Mouse (Mus musculus) intestine, embryonic 15.5 days (tissue): ENCODE measurements at regions not wholly inside any gene's neighbourhood (a gene's known extent, or its start where the extent isn't known, plus 50 kb on each side); places are given as distances from the start of the nearest gene placed in this dataset.

Source experiments
- ATAC-seq: fragments of 200-750 bp; cut with Nextera tagmentation; 2 replicates; pipeline ENCODE4 v1.8.0; 2017; ENCODE audit warnings: moderate TSS enrichment, moderate library complexity
- H3K27ac ChIP-seq: fragments of 300-500 bp; sonication (generic); 2 replicates; pipeline ENCODE4 v1.5.1; 2015; ENCODE audit warnings: mild to moderate bottlenecking, inconsistent platforms
- H3K27me3 ChIP-seq: fragments of 300-500 bp; sonication (generic); replicated peaks from 2 replicates; pipeline ENCODE4 v1.6.1; 2015; ENCODE audit warnings: inconsistent platforms
- H3K36me3 ChIP-seq: fragments of 300-500 bp; sonication (generic); 2 replicates; pipeline ENCODE4 v1.6.1; 2015; ENCODE audit warnings: inconsistent platforms
- H3K4me1 ChIP-seq: fragments of 300-500 bp; sonication (generic); replicated peaks from 2 replicates; pipeline ENCODE4 v1.6.1; 2015; ENCODE audit warnings: inconsistent platforms
- H3K4me2 ChIP-seq: fragments of 300-500 bp; sonication (generic); replicated peaks from 2 replicates; pipeline ENCODE4 v1.6.1; 2015; ENCODE audit warnings: mild to moderate bottlenecking, inconsistent platforms
- H3K4me3 ChIP-seq: fragments of 300-500 bp; sonication (generic); replicated peaks from 2 replicates; pipeline ENCODE4 v1.5.1; 2015; ENCODE audit warnings: inconsistent platforms
- H3K9ac ChIP-seq: fragments of 300-500 bp; sonication (generic); 2 replicates; pipeline ENCODE4 v1.6.1; 2015; ENCODE audit warnings: inconsistent platforms
- H3K9me3 ChIP-seq: fragments of 300-500 bp; sonication (generic); 2 replicates; pipeline ENCODE4 v1.6.1; 2016; ENCODE audit warnings: inconsistent platforms
- WGBS: fragments of 180-500 bp; shearing (Covaris S2); methylation state at CpG from one replicate; pipeline ENCODE4 v1.1.7; 2015; 5-methylcytosine and 5-hydroxymethylcytosine counted together

DNA sequence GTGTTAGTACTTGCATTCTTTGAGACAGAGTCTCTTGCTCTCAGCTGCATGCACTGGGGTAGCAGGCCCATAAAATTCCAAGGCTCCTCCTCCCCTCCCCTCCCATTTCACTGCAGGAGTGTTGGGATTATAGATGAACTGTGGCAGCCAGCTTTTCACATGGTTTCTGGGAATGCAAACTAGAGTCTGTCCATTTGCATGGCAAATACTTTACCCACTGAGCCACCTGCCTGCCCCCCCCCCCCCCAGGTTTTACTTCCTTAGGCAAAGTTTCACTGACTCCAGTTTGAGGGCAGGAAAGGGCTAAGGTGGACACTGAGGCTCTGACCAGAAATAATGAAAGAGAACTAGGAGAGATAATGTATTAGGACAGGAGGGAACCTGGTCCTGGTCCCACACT lies 147.6 kb upstream of the Hs3st3a1 start:
- no peak overlapping the region for H3K27ac ChIP-seq
- no peaks in the 10 kb centered on the region for H3K36me3 ChIP-seq
- no peak overlapping the region for H3K9ac ChIP-seq
- no peaks in the 10 kb centered on the region for H3K9me3 ChIP-seq
- ATAC-seq = no peak
- no peak overlapping the region for H3K4me2 ChIP-seq
- H3K4me3 ChIP-seq = no peak overlapping the region
- no peaks in the 10 kb centered on the region for H3K4me1 ChIP-seq
- H3K27me3 ChIP-seq = no peaks in the 10 kb centered on the region

GRCm38 (mm10) chr11:64281781-64282180 lies 153.4 kb upstream of the Hs3st3a1 start:
- ATAC-seq = no peak
- no peak overlapping the region for H3K9ac ChIP-seq
- no peaks in the 10 kb centered on the region for H3K9me3 ChIP-seq
- H3K36me3 ChIP-seq = no peaks in the 10 kb centered on the region
- H3K27me3 ChIP-seq = no peaks in the 10 kb centered on the region
- no peak overlapping the region for H3K4me3 ChIP-seq
- WGBS = 75% methylated on average over 4 of the region's 4 CpGs
- H3K4me2 ChIP-seq = no peak overlapping the region
- 0 out of 2 replicates have a peak, but pooled peaks cover 4% of the 10 kb centered on the region for H3K4me1 ChIP-seq
- no peak overlapping the region for H3K27ac ChIP-seq

- no peak for ATAC-seq
- 31% methylated on average over 12 of the region's 12 CpGs for WGBS
- H3K4me2 ChIP-seq = no peak overlapping the region
- no peak overlapping the region for H3K9ac ChIP-seq
- no peaks in the 10 kb centered on the region for H3K27me3 ChIP-seq
- H3K36me3 ChIP-seq = no peaks in the 10 kb centered on the region
- H3K4me3 ChIP-seq = no peak overlapping the region
- 0 out of 2 replicates have a peak, but pooled peaks cover 4% of the 10 kb centered on the region for H3K4me1 ChIP-seq
- H3K9me3 ChIP-seq = no peaks in the 10 kb centered on the region
- no peak overlapping the region for H3K27ac ChIP-seq
Observed at GRCm38 (mm10) chr11:64278259-64279003, 156.7 kb upstream of the Hs3st3a1 start.

GRCm38 (mm10) chr11:64273726-64274125 lies 161.4 kb upstream of the Hs3st3a1 start:
- WGBS = 59% methylated on average over 6 of the region's 6 CpGs
- Histone ChIP-seq H3K27me3 (no peaks in the 10 kb centered on the region), H3K9ac (no peak overlapping the region), H3K36me3 (no peaks in the 10 kb centered on the region), H3K27ac (no peak overlapping the region), H3K9me3 (no peaks in the 10 kb centered on the region), H3K4me2 (no peak overlapping the region), H3K4me3 (no peak overlapping the region), H3K4me1 (0 out of 2 replicates have a peak, but pooled peaks cover 4% of the 10 kb centered on the region)
- ATAC-seq = no peak

DNA sequence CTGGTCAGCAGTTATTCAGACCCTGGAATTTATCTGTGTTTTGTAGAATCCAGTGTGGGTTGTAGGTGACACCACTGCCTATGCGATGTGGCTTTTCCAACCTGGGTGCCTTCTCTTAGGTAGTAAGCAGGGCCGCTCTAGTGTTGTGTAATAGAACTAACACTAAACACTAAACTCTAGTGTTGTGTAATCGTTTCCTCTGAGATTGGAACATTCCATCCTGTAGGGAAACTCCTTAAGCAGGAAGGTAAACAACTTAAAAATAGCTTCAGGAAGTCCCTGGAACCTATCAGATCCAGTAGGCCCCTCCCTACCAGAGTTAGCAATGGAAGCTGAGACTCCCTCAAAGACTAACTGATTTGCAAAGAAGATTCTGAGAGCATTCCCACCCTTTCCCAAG lies 161.9 kb upstream of the Hs3st3a1 start:
- no peaks in the 10 kb centered on the region for H3K27me3 ChIP-seq
- H3K36me3 ChIP-seq = no peaks in the 10 kb centered on the region
- H3K27ac ChIP-seq = no peak overlapping the region
- no peak overlapping the region for H3K4me2 ChIP-seq
- ATAC-seq = no peak
- H3K9me3 ChIP-seq = no peaks in the 10 kb centered on the region
- 0 out of 2 replicates have a peak, but pooled peaks cover 1% of the 10 kb centered on the region for H3K4me1 ChIP-seq
- H3K9ac ChIP-seq = no peak overlapping the region
- no peak overlapping the region for H3K4me3 ChIP-seq
- 71% methylated on average over 3 of the region's 3 CpGs for WGBS

DNA sequence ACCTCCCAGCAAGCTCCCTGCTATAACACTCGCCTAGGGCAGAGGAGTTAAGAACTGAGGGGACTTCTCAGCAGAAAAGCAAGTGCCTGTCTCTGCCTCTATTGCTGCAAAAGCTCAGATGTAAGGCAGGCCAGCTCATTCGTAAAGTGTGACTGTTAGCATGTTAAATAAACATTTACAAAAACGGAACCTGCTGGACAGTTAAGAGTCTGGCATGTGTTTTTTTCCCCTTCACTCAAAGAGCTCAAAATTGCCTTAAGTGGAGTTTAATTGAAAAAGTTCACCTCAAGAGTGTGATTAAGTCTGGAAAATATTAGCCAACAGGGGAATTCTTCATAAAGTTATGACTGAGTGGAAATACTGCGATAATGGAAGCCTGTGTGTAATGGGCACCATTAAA lies 167.0 kb upstream of the Hs3st3a1 start:
- H3K9ac ChIP-seq = no peak overlapping the region
- H3K27me3 ChIP-seq = no peaks in the 10 kb centered on the region
- H3K4me3 ChIP-seq = no peak overlapping the region
- no peaks in the 10 kb centered on the region for H3K9me3 ChIP-seq
- WGBS = 26% methylated on average over 4 of the region's 4 CpGs
- H3K4me2 ChIP-seq = no peak overlapping the region
- no peaks in the 10 kb centered on the region for H3K4me1 ChIP-seq
- H3K36me3 ChIP-seq = no peaks in the 10 kb centered on the region
- ATAC-seq = no peak
- H3K27ac ChIP-seq = no peak overlapping the region

GRCm38 (mm10) chr11:64267547-64267946 lies 167.6 kb upstream of the Hs3st3a1 start:
- no peak for ATAC-seq
- Histone ChIP-seq H3K4me3 (no peak overlapping the region), H3K9ac (no peak overlapping the region), H3K36me3 (no peaks in the 10 kb centered on the region), H3K4me2 (no peak overlapping the region), H3K9me3 (no peaks in the 10 kb centered on the region), H3K27ac (no peak overlapping the region), H3K4me1 (no peaks in the 10 kb centered on the region), H3K27me3 (no peaks in the 10 kb centered on the region)
- 53% methylated on average over 5 of the region's 5 CpGs for WGBS

- no peak overlapping the region for H3K4me2 ChIP-seq
- no peaks in the 10 kb centered on the region for H3K4me1 ChIP-seq
- H3K9me3 ChIP-seq = no peaks in the 10 kb centered on the region
- WGBS = 73% methylated on average over 7 of the region's 7 CpGs
- H3K9ac ChIP-seq = no peak overlapping the region
- H3K27ac ChIP-seq = no peak overlapping the region
- no peak overlapping the region for H3K4me3 ChIP-seq
- no peaks in the 10 kb centered on the region for H3K36me3 ChIP-seq
- ATAC-seq = no peak
- no peaks in the 10 kb centered on the region for H3K27me3 ChIP-seq
Observed at GRCm38 (mm10) chr11:64253517-64254385, 174.5 kb upstream of the Cox10 start.

DNA sequence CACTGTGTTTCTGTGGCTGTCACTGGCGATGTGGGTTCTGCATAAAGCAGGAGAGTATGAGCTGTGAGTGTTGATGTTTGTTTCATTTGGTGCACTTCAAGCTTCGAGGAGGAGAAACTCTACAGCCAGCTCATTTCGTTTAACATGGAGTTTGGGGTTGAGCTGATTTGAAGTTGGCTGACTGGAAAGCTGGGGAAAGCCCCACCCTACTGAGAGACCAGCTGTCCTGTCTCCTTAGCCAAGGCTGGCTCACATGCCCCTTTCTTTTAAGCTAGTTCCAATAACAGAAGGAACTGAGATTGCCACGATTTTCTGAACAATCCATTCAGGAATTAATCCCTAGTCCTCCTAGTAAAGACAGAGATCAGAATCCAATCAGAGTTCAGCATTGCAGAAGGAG lies 157.6 kb upstream of the Cox10 start:
- no peak for ATAC-seq
- Histone ChIP-seq H3K4me2 (no peak overlapping the region), H3K27ac (no peak overlapping the region), H3K9me3 (no peaks in the 10 kb centered on the region), H3K4me3 (no peak overlapping the region), H3K4me1 (no peaks in the 10 kb centered on the region), H3K36me3 (no peaks in the 10 kb centered on the region), H3K27me3 (no peaks in the 10 kb centered on the region), H3K9ac (no peak overlapping the region)
- 79% methylated on average over 4 of the region's 4 CpGs for WGBS

DNA sequence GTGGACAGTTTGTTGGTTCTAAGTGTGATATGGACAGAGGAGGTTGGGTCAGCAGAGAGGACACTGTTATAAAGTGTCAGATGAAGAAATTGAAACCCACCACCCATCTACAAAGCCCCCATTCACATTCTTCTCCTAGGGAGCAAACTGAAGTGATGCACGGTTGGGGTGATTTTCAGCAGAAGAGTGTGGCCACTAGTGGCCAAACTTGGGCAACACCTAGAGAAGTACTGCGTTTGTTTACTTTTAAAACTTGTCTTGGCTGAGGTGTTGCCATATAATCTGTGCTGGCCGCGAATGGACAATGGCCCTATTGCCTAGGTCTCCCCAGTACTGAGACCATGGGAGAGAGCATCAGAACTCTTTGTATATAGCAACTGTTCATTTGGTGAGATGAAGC lies 150.8 kb upstream of the Cox10 start:
- Histone ChIP-seq H3K4me2 (no peak overlapping the region), H3K36me3 (no peaks in the 10 kb centered on the region), H3K27ac (no peak overlapping the region), H3K9me3 (no peaks in the 10 kb centered on the region), H3K9ac (no peak overlapping the region), H3K4me1 (no peaks in the 10 kb centered on the region), H3K4me3 (no peak overlapping the region), H3K27me3 (no peaks in the 10 kb centered on the region)
- 76% methylated on average over 4 of the region's 4 CpGs for WGBS
- ATAC-seq = no peak

DNA sequence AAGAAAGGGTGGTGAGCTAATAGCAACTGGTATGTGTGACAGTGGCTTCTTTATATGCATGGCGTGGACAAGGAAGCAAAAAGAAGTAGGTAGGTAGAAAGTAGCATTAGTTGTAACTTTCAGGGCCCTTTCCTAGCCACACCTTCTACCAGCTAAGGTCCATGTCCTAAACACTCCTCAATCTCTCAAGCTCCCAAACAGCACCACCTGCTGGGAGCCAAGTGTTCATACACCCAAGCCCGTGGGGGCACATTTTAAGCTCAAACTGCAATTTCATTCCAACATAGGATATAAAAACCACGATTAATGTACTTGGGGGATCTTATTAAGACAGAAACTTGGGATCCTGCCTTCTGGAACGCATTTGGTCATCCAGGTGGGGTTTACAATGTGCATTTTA lies 141.6 kb upstream of the Cox10 start:
- H3K27ac ChIP-seq = no peak overlapping the region
- WGBS = 96% methylated on average over 4 of the region's 4 CpGs
- H3K4me2 ChIP-seq = no peak overlapping the region
- no peak overlapping the region for H3K4me3 ChIP-seq
- H3K4me1 ChIP-seq = no peaks in the 10 kb centered on the region
- H3K9ac ChIP-seq = no peak overlapping the region
- no peak for ATAC-seq
- H3K27me3 ChIP-seq = no peaks in the 10 kb centered on the region
- H3K9me3 ChIP-seq = no peaks in the 10 kb centered on the region
- no peaks in the 10 kb centered on the region for H3K36me3 ChIP-seq

GRCm38 (mm10) chr11:64217181-64217580 lies 137.9 kb upstream of the Cox10 start:
- ATAC-seq = no peak
- H3K27ac ChIP-seq = no peak overlapping the region
- H3K36me3 ChIP-seq = no peaks in the 10 kb centered on the region
- H3K27me3 ChIP-seq = no peaks in the 10 kb centered on the region
- H3K9ac ChIP-seq = no peak overlapping the region
- H3K4me1 ChIP-seq = no peaks in the 10 kb centered on the region
- WGBS = 53% methylated on average over 2 of the region's 2 CpGs
- no peak overlapping the region for H3K4me2 ChIP-seq
- H3K9me3 ChIP-seq = no peaks in the 10 kb centered on the region
- H3K4me3 ChIP-seq = no peak overlapping the region

- no peak overlapping the region for H3K4me2 ChIP-seq
- H3K9me3 ChIP-seq = no peaks in the 10 kb centered on the region
- no peaks in the 10 kb centered on the region for H3K4me1 ChIP-seq
- no peak overlapping the region for H3K27ac ChIP-seq
- no peak overlapping the region for H3K9ac ChIP-seq
- H3K4me3 ChIP-seq = no peak overlapping the region
- no peak for ATAC-seq
- 53% methylated on average over 3 of the region's 3 CpGs for WGBS
- no peaks in the 10 kb centered on the region for H3K36me3 ChIP-seq
- no peaks in the 10 kb centered on the region for H3K27me3 ChIP-seq
Observed at GRCm38 (mm10) chr11:64210916-64211315, 131.6 kb upstream of the Cox10 start.
